Mouse (Mus musculus): ENCODE results near the gene Cartpt.

GRCm38 (mm10) chr13:99938606-99939319 lies 37.9 kb upstream of the Cartpt start:
- TF ChIP-seq CTCF (IDR thresholded peaks at IDR 0.05; ENCODE audit: low read depth) (no peak), EP300 (optimal IDR thresholded peaks at IDR 0.05) (no peak)
